Mouse (Mus musculus) hindbrain, embryonic 14.5 days (tissue): ENCODE data around the gene Shd. TPM values are rescaled to one million over a fixed set of nuclear protein-coding genes. Genes with fewer than 3 reads are reported as not detected.

Experiments
- ATAC-seq: fragments of 200-750 bp; cut with Nextera tagmentation; 2 replicates; pipeline ENCODE4 v1.8.0; 2017; ENCODE audit warnings: moderate number of reproducible peaks, mild to moderate bottlenecking, moderate TSS enrichment, moderate library complexity; ENCODE audit not compliant: low FRiP score
- DNase-seq: peaks from one replicate; pipeline ENCODE4 v3.0.0-alpha.2; 2015; ENCODE audit warnings: low spot score
- H3K27ac ChIP-seq: fragments of 300-500 bp; sonication (generic); 2 replicates; pipeline ENCODE4 v1.5.1; 2014; ENCODE audit warnings: mild to moderate bottlenecking, moderate library complexity
- H3K27me3 ChIP-seq: fragments of 300-500 bp; sonication (generic); 2 replicates; pipeline ENCODE4 v1.6.1; 2014; ENCODE audit warnings: mild to moderate bottlenecking, low read length, mixed read lengths; ENCODE audit not compliant: control insufficient read depth, insufficient read depth
- H3K36me3 ChIP-seq: fragments of 300-500 bp; sonication (generic); replicated peaks from 2 replicates; pipeline ENCODE4 v1.6.1; 2014; ENCODE audit not compliant: control insufficient read depth, insufficient read depth
- H3K4me1 ChIP-seq: fragments of 300-500 bp; sonication (generic); replicated peaks from 2 replicates; pipeline ENCODE4 v1.6.1; 2014; ENCODE audit warnings: antibody characterized with exemption, low read length, mixed read lengths; ENCODE audit not compliant: control insufficient read depth, insufficient read depth
- H3K4me2 ChIP-seq: fragments of 300-500 bp; sonication (generic); replicated peaks from 2 replicates; pipeline ENCODE4 v1.6.1; 2014; ENCODE audit warnings: mild to moderate bottlenecking, moderate library complexity
- H3K4me3 ChIP-seq: fragments of 300-500 bp; sonication (generic); replicated peaks from 2 replicates; pipeline ENCODE4 v1.5.1; 2014; ENCODE audit warnings: mild to moderate bottlenecking, low read length
- H3K9ac ChIP-seq: fragments of 300-500 bp; sonication (generic); 2 replicates; pipeline ENCODE4 v1.6.1; 2014
- H3K9me3 ChIP-seq: fragments of 300-500 bp; sonication (generic); 2 replicates; pipeline ENCODE4 v1.6.1; 2016; ENCODE audit warnings: low read length; ENCODE audit not compliant: control insufficient read depth
- WGBS: fragments of 180-500 bp; shearing (Covaris S2); extraction: QIAGEN DNeasy Blood & Tissue Kit; methylation state at CpG from one replicate; pipeline ENCODE4 v1.1.7; 2014; 5-methylcytosine and 5-hydroxymethylcytosine counted together
- polyA plus RNA-seq: library from polyadenylated mRNA; unstranded; fragments of >200 nt; fragmentation: Nextera tagmentation; extraction: Ambion mirVana; gene quantifications from 2 replicates; pipeline ENCODE4 v1.2.1, GENCODE M21; 2014

Gene Shd
- polyA plus RNA-seq, 1 experiment from 2014 or later = 167 TPM

DNA sequence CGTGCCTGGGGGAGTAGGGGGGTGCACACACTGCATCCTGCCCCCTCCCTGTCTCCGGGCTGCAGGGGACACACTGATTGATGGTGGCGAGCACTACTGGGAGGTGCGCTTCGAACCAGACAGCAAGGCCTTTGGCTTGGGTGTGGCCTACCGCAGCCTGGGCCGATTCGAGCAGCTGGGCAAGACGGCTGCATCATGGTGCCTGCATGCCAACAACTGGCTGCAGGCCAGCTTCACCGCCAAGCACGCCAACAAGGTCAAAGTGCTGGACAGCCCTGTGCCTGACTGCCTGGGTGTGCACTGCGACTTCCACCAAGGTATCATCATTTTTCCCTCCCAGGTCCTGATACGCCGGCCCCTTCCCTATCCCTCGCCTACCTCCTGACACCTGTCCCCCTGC lies 25.7 kb downstream of the Shd start:
- H3K9ac ChIP-seq = no peak overlapping the region
- no peaks in the 10 kb centered on the region for H3K9me3 ChIP-seq
- no peaks in the 10 kb centered on the region for H3K4me1 ChIP-seq
- no peak overlapping the region for H3K27ac ChIP-seq
- DNase-seq (no peak), ATAC-seq (no peak)
- H3K27me3 ChIP-seq = peaks cover 14% of the 10 kb centered on the region; the same call in 1 of the 2 replicates
- H3K4me2 ChIP-seq = no peak overlapping the region
- 83% methylated on average over 14 of the region's 15 CpGs for WGBS
- peaks cover 61% of the 10 kb centered on the region for H3K36me3 ChIP-seq
- H3K4me3 ChIP-seq = no peak overlapping the region

DNA sequence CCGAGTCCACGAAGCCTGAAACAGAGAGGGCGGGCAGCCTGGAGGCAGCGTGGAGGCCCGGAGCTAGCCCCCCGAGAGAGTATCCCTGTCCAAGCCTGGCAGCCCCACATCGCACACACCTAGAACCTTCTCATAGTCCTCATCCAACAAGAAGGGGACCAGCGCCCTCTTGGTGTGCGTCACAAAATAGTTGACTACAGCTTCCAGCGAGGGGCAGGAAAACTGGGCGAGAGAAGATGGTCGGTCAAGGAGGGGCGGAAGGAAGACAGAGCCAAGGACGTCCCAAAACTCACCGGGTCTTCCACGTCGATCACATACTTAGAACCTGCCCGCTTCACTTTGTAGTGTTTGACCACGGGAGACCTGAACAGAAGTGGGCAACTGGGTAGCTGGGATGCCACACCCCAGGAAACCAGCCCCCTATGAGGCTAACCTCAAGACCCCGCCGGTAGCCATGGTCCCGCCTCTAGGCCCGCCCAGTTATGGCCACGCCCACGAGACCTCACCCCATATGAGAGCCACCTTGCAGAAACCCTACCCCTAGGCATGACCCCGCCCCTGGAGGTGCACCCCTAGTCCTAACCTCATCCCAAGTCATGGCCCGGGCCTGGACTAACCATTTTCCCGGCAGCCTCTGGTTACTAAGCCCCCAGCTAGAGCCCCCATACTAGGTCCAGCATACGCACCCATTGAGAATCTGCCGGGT lies 29.7 kb downstream of the Shd start:
- peak; percentile 15; the same call in 1 of the 2 replicates for ATAC-seq
- Histone ChIP-seq H3K4me2 (no peak overlapping the region), H3K9ac (no peak overlapping the region)

DNA sequence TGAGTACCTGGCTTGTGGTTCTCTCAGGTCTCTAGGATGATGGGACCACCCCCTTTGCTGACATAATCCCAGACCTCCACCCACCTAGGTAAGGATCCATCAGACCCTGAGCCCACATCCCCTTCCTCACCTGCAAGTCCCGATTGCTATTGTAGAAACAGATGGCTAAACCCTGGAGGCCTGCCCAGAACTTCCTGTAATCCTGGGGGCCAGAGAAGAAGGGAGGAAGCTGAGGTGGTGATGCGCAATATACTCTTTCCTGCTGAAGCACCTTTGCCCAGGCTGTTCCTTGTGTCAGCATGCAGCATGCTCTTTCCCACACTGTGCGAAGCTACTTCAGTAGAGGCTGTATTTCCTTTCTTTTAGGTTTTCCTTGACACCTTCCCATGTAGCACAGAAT lies 32.7 kb downstream of the Shd start:
- Histone ChIP-seq H3K4me1 (peaks cover 4% of the 10 kb centered on the region), H3K27ac (no peak overlapping the region), H3K4me3 (no peak overlapping the region), H3K9me3 (no peaks in the 10 kb centered on the region), H3K36me3 (no peaks in the 10 kb centered on the region), H3K4me2 (no peak overlapping the region), H3K27me3 (peaks cover 14% of the 10 kb centered on the region; the same call in 1 of the 2 replicates), H3K9ac (no peak overlapping the region)
- ATAC-seq (no peak), DNase-seq (no peak)
- 94% methylated on average over 3 of the region's 3 CpGs for WGBS

More for the DNA sequence above, 29.7 kb downstream of the Shd start:
- no peak for DNase-seq
- H3K9me3 ChIP-seq = no peaks in the 10 kb centered on the region
- H3K4me3 ChIP-seq = no peak overlapping the region
- H3K4me1 ChIP-seq = no peaks in the 10 kb centered on the region
- H3K27ac ChIP-seq = no peak overlapping the region
- WGBS = 7% methylated on average over 30 of the region's 30 CpGs
- H3K27me3 ChIP-seq = peaks cover 14% of the 10 kb centered on the region; the same call in 1 of the 2 replicates
- H3K36me3 ChIP-seq = peaks cover 23% of the 10 kb centered on the region

DNA sequence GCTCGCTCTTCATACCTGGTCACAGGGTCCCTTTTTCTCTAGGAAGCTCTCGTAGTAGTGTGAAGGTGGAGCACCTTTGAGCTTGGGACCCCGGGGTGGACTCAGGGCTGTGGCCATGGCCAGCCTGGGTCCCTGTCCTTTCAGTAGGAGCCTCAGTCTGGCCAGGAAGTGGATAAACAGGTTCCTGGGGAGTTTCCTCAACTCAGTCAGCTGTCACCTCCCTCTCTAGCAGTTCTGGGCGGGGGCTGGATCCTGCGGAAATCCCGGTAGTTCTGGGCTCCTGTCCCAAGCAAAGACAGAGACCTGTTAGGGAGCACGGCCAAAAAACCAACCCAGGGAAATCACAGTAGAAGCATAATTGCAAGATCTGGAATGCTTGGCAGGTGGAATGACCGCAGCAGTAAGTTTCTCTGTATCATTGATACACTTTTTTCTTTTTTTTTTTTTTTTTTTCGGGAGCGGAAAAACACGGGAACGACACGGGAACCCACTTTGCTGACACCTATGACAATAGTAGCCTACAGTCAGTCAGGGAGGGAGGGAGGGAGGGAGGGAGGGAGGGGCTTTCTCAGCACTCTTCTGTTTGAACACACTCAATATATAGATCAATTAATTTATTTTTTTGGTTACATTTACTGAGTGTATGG lies 35.3 kb downstream of the Shd start, which contains the start of the genes Stap2 and Mpnd:
Gene Stap2 (minus strand): TSS at position 170 of the 647 bp plus-strand sequence.
Gene Mpnd (plus strand): TSS at position 297 of the 647 bp plus-strand sequence.
- Histone ChIP-seq H3K27ac (no peak within 1 kb of the TSS), H3K4me3 (no peak within 1 kb of the TSS), H3K4me1 (peaks cover 13% of the 10 kb centered on the region), H3K36me3 (peaks cover 1% of the 10 kb centered on the region; the same call in 1 of the 2 replicates), H3K27me3 (peaks cover 4% of the 10 kb centered on the region; the same call in 1 of the 2 replicates), H3K9ac (no peak within 1 kb of the TSS), H3K9me3 (no peaks in the 10 kb centered on the region), H3K4me2 (no peak within 1 kb of the TSS)
- 58% methylated on average over 13 of the region's 13 CpGs for WGBS
- peak; percentile 71 for DNase-seq
- no peak for ATAC-seq

DNA sequence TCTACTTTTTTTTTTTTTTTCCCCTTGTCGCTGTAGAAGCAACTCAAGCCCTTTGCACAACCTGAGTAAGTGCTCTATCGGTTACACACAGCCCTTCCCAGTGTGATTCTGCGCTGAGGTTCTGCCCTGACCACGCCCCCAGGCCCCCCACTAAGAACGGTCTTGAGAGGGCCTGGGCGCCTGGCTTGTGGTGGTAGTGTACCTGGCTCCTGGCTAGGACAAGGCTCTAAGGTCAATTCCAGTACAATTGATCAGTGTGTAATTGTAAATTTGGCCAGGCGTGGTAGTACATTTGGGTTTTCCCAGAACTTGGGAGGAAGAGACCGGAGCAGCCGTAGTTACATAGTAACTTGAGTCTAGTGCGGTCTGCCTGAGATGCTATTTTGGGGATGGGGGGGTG lies 36.7 kb downstream of the Shd start:
- ATAC-seq (no peak), DNase-seq (no peak)
- peaks cover 25% of the 10 kb centered on the region for H3K4me1 ChIP-seq
- no peak overlapping the region for H3K9ac ChIP-seq
- H3K9me3 ChIP-seq = no peaks in the 10 kb centered on the region
- peaks cover 16% of the 10 kb centered on the region for H3K36me3 ChIP-seq
- H3K27me3 ChIP-seq = no peaks in the 10 kb centered on the region
- H3K4me3 ChIP-seq = no peak overlapping the region
- no peak overlapping the region for H3K4me2 ChIP-seq
- H3K27ac ChIP-seq = no peak overlapping the region
- 54% methylated on average over 10 of the region's 10 CpGs for WGBS

DNA sequence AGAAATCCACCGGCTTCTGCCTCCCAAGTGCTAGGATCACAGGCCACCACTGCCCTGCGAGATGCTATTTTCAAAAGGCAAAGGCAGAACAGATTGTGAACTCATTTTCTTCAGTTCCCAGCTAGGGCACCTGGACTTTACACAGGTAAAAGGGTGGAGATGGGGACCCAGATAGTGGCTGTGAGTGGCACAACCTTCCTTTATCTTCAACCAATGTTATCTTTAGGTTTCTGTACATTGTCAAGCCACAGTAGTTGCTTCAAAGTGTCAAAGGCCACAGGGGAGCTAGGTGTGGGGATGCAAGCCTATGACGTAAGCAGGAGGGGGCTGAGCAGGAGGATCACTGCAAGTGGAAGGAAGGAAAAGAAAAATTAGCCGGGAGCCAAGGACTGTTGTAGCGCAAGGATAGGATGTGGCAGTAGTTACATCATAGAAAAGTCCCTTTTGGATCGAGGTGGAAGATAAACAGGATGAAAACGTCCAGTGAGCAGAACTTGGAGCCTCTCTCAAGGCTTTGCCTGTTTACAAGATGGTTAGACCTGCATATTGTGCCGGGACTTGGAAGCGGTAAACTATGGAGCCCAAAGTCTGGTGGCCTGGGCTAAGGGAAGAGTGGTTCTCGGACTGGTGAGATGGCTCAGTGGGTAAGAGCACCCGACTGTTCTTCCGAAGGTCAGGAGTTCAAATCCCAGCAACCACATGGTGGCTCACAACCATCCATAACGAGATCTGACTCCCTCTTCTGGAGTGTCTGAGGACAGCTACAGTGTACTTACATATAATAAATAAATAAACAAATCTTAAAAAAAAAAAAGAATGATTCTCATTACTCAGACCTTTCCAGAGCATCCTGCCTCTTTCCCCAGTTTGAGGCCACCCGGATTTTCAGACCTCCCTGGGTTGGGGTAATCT lies 37.4 kb downstream of the Shd start:
- Histone ChIP-seq H3K4me2 (peak overlapping the region; percentile 91), H3K4me1 (peaks cover 25% of the 10 kb centered on the region), H3K27ac (peak overlapping the region; percentile 98), H3K4me3 (peak overlapping the region; percentile 88), H3K9ac (peak overlapping the region; percentile 13), H3K36me3 (peaks cover 23% of the 10 kb centered on the region), H3K27me3 (no peaks in the 10 kb centered on the region), H3K9me3 (no peaks in the 10 kb centered on the region)
- 29% methylated on average over 13 of the region's 14 CpGs for WGBS
- no peak for DNase-seq
- peak; percentile 29 for ATAC-seq

DNA sequence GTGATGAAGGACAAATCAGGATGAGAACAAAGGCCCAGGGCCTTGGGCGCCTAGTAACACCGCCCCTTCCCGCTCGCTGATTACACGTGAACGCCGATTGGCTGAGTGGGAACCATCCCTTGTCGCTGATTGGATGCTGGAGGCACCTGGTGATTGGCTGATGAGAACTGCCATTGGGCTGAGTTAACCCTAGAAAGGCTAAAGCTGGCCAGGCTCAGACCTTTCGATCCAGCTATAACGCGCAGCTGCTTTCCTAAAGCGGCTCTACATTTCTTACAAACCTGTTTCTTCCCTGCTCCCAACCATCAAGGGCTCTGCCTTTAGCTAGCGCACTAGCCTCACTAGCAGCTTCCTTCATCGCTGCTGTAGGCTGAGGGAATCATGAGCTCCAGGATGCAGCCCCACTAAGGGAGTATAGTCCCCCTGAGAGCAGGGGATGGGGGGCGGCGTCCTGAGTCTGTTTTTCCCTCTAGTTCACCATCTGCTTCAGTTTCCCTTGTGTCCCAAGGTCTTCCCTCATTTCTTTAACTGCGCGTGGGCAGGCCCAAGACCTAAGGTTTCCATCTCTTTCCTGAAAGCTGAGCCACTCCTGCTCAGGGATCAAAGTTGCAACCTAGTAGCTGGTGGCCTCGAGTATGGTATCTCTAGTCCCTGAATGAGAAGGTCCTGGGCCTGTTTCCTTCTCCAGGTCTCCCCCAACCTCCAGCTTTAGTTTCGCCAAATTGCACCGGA lies 38.3 kb downstream of the Shd start:
- DNase-seq (peak; percentile 97), ATAC-seq (peak; percentile 94)
- no peaks in the 10 kb centered on the region for H3K9me3 ChIP-seq
- H3K4me3 ChIP-seq = peak overlapping the region; percentile 88
- peak overlapping the region; percentile 98 for H3K27ac ChIP-seq
- H3K9ac ChIP-seq = peak overlapping the region; percentile 90
- no peaks in the 10 kb centered on the region for H3K27me3 ChIP-seq
- H3K4me2 ChIP-seq = peak overlapping the region; percentile 91
- H3K4me1 ChIP-seq = peaks cover 25% of the 10 kb centered on the region
- under 1% methylated on average over 21 of the region's 21 CpGs for WGBS
- peaks cover 31% of the 10 kb centered on the region for H3K36me3 ChIP-seq

DNA sequence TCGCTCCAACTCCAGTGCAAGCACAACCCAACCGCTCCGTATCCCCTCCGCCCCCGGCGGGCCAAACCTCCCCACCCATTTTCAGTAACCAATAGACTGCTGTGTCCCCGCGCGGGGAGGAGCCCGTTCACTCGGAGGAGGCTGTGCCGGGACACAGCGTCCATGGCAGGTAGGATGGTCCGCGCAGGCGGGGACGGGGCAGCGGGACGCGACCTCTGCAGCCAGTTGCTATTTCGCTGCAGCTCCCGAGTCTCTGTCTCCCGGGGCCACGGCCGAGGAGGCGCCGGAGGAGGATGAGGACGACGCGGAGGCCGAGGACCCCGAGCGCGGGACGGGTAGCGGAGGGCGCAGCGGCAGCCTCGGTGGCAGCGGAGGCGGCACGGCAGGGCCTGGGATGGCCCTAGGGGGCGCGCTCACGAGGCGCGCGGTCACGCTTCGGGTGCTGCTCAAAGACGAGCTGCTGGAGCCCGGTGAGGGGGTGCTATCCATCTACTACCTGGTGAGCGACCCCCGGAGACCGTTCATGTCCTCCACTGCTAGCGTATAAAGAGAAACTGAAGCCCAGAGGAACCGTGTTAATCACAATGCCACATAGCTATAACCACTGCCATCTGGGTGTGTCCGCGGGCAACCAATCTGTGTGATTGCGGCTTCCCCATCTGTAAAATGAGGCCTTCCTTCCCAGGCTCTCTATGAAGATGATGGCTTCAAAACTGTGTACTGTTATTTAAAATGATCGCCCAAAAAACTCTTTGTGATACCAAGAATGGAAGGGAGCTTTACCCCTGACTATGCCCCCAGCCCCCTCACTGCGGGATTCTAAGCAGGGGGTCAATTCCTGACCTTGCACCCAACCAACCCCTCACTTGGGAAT lies 39.1 kb downstream of the Shd start:
- Histone ChIP-seq H3K27ac (peak overlapping the region; percentile 98), H3K27me3 (no peaks in the 10 kb centered on the region), H3K9me3 (no peaks in the 10 kb centered on the region), H3K4me3 (peak overlapping the region; percentile 88), H3K9ac (peak overlapping the region; percentile 90), H3K4me1 (peaks cover 25% of the 10 kb centered on the region), H3K4me2 (peak overlapping the region; percentile 91), H3K36me3 (peaks cover 39% of the 10 kb centered on the region)
- DNase-seq = peak; percentile 83
- under 1% methylated on average over 60 of the region's 62 CpGs for WGBS
- ATAC-seq = peak; percentile 90
